Mouse (Mus musculus) liver, adult (tissue): ENCODE results near the gene Rmnd5a.

Source experiments
- GATA4 ChIP-seq: IDR thresholded peaks from 2 replicates; pipeline ENCODE4 v1.6.1; 2014; ENCODE audit warnings: mild to moderate bottlenecking, low read length; ENCODE audit not compliant: insufficient replicate concordance

Rmnd5a gene

DNA sequence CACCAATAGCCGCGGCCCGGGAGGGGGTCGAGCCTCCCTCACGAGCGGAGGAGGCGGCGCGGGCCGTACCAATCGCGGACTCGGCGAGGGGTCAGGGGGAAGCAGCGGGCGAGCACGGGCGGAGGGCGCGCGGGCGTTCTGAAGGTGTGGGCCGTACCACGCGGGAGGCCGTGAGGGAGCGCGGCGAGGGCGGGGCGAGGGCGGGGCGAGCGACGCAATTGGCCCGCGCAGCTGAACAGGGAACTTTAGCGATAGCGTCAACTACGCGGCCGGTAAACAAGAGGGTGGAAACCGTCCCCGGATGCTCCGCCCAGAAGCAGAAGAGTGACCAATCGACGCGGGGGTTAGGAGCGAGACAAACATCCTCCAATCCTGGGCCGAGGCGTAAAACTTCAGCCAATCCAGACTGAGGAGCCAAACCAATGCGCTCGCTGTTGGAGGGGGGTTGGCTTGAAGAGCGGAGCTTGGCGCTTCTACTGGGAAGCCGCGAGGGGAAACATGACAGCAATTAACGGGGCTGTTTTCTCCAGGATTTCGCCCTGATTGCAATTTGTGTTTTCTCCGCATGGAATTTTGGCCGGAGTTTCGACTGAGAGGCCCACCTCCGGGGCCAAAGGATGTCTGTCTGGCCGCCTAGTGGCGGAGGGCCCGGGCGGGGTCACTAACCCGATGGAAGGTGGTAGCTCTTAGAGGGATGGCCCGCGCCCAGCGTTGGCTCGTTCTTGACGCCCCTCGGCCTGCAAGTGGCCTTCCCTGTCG lies at the start of gene Rmnd5a:
Gene Rmnd5a, minus strand, starts transcription at position 146 of the 759 bp plus-strand sequence.
- TF ChIP-seq GATA4: peak; percentile 42; the same call in 1 of the 2 replicates

DNA sequence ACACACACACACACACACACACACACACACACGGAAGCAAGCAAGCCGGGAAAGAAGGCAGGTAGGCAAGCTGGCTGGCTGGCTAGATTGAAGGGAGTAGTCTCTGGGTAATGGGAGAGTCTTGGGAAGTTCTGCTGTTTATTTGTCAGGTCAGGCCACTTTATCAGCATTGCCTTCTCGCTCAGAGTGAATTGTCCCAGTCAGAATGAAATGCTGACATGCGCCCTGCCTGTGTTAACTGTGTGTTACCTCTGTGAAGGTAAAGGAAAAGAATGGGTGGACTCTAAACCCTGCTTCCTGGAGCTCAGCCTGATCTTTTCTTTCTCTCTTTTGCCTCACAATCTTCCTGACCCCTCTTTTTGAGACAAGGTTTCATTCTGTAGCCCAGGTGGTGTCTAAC lies 47.5 kb upstream of the Rmnd5a start:
- no peak for TF ChIP-seq GATA4

DNA sequence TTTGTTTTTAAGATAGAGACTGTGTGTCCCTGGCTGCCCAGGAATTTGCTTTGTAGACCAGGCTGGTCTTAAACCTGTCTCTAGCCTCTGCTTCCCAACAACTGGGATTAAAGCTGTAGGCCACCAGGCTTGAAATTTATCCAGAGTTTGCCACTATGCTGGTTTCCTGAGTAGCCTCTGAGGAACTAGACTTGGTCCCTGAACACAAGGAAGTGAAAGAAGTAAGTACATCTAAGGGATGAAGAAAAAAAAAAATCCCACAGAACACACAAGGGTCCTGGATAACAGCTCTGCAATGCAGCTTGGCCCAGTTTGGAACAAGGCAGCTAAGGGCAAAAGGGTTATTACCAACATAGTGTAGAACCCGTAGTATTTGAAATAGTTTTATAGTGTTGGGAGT lies 46.4 kb upstream of the Rmnd5a start:
- TF ChIP-seq GATA4: no peak

DNA sequence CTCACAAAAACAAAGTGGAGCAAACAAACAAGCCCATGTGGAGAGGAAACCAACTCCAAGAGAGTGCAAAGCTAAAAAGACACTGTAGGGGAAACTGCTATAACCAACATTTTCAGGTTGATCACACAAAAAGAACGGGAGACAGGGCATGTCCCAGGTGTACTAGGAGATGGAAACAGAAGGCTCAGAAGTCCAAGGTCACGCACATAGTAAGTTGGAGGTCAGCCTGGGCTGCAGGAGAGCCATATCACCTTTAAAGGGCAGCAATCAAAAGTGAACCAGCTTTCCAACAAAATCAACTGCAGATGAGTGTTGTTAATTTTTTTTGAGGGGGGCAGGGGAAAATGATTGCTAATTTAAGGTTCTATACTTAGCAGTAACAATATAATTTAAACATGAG lies 45.8 kb upstream of the Rmnd5a start:
- TF ChIP-seq GATA4: no peak

DNA sequence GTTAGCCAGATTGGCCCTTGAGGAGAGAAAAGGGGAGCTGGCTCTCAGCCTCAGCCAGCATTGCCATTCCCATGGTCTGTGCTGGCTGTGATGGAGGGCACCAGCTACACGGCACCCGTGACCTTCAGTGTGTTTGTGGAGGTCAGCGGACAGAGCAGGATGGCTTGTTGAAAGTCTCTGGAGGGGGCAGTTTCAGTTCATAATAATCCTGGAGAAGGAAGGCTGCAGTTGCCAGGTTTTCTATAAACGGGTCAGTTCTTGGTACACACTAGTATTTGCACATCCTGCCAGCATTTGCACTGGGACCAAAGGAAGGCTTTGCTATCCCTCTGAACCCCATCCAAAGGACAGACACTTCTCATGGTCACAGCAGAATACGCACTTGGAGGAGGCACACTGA lies 44.8 kb upstream of the Rmnd5a start:
- no peak for TF ChIP-seq GATA4

DNA sequence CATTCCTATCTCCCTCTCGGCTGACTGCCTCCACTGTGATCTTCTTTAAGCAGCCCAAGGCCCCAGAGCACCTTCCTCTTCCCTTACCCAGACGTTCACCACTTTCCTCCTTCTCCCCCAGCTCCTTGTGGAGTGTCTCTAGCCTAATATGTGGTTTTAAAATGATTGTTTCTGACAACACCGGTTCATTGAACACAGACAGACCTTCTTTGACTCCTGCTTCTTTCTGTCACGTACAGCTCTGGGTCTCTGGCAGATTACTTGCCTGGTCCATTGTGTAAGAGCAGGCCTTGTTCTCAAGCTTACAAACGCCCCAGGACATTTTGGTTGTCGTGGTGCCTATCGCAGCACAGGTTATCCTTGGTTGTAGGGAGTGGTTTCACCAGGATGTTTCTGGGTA lies 40.7 kb upstream of the Rmnd5a start:
- TF ChIP-seq GATA4: no peak

DNA sequence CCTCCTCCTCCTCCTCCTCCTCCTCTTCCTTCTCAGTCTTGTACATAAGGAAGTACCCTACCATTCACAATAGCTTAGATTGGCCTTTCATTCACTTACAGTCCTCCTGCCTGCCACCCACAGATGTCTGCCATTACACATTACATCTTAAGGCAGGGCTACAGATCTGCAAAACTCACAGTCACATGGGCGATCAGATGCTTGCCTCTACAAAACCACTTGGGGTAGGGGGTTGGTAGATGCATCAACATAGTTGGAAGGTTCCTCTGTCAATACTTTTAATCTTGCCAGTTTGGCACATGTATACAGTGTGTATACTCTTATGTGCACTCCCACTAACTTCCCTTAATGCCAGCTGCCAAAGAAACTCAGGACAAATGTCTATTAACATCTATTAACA lies 39.7 kb upstream of the Rmnd5a start:
- TF ChIP-seq GATA4: no peak

DNA sequence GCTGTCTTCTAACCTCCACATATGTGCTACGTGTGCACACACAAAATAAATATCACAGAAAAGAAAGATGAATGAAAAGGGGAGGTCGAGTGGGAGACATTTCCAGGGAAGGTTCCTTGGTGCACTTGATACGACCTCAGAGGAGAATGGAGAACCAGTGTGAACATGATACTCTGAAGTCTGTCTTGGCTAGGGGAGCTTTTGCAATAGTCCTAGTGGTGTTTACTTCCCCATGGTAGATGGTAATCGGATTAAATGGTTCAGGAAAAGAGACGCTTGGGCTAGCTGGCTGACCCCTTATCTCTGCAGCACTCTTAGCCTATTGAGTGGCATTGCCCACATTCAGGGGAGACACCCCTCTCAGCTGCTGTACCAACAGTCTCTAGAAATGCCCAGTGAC lies 36.3 kb upstream of the Rmnd5a start:
- TF ChIP-seq GATA4: no peak

DNA sequence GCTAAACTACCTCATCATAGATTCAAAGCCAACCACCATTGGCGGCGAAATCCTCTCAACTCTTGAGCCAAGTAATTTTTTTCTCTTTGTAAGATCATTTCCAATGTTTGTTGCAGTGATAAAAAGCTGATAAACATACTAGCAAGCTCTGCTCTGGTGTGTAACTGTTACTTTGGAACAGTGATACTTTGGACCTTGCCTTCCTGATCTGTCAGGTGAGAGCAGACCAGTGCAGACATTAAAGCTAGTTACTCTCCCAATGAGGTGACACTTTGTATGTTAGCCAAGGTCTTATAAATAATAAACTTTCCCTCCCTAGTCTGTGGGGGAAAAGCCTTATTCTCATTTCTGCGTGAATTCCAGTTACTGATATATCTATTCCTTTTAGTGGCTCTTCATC lies 35.2 kb upstream of the Rmnd5a start:
- peak; percentile 53; the same call in 1 of the 2 replicates for TF ChIP-seq GATA4

DNA sequence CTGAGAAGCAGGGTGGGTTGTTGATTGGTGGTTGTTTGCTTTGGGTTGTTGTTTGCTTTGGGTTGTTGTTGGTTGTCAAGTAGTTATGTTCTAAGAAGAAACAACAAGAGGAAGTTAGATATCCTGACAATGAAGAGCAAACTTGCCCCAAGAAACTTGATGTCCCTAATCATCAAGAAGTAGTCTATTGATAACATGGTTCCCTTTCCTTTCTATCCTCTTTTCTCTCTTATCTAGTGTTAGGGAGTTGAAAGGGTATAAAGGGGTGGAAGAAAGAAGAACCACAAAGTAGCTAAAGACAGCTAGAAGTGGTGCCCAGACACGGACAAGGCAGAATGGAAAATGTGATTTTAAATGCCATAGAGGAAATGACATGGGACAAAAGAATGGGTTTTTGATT lies 32.3 kb upstream of the Rmnd5a start:
- TF ChIP-seq GATA4: no peak

DNA sequence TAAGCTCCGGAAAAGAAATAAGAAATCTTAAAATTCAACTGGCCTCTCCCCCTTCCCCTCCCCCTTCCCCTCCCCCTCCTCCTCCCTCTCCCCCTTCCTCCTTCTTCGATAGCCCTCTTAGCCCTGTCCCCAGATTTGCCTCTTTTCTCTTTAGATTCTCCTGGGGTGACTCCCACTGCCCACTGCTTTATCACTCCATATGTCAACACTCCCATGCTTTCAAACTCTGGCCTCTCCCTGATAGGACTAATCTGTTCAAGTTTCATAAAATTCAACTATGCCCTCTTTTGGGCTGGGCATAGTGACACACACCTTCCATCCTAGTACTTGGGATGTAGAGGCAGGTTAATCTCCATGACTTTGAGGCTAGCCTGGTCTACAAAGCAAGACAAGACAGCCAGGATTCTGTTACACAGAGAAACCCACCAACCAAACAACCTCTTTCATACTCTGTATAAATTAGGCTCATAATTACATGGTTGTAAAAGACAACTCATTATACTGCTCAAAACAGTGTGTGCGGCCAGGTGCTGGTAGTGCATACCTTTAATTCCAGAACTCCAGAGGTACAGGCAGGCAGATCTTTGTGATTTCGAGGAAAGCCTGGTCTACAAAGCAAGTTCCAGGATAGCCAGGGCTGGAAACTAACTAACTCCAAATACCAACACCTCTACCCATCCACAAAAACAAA lies 31.5 kb upstream of the Rmnd5a start:
- TF ChIP-seq GATA4: no peak

DNA sequence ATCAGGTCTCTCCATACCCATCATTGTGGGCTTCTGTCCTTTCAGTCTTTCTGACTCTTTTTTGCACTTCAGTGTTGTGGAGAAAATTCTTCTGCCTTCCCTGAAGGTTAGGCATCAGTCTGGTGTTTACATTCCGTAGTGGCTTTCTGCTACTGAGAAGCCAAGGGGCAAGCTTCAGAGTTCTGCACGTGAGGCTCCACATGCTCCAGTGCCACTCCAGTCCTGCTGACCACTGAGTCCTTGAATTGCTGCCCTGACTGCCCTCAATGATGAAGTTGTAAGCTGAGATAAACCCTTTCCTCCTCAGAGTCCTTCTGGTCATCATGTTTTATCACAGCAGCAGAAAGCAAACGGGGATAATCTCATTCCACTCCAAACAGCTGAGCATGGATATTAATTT lies 28.9 kb upstream of the Rmnd5a start:
- TF ChIP-seq GATA4: no peak

DNA sequence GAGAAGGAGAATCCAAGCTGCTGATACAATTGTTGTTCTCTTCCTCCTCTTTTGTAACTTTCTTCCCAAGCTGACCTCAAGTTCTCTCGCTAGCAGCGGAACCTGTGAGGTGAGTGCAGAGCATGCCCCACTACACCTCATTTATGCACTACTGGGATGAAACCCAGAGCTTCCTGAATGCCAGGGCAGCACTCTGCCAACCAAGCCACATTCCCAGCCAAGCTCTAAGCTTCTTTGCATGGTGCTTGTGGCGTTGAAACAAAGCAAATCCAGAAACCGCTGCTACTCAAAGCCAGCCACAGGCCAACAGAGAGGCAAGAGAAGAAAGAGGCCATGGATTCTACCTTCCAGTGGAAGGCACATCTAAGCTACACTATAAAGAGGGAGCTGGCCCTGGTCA lies 27.3 kb upstream of the Rmnd5a start:
- no peak for TF ChIP-seq GATA4

DNA sequence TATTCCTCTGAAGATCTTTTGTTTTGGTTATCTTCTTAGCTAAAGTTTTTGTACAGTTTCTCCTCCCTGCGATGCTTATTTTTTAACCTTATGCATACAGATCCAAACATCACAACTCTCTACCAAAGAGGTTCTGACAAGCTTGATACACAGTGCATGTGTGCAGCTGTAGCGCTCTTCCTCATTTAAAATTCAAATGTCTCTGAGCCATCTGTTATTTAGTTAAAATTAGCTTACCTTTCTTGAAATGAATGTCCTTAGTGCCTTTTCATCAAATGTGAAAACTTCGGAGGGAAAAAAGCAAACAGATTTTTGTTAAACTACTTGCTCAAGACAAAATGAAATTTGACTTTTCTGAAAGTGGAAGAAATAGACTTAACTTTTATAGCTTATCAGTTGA lies 24.7 kb upstream of the Rmnd5a start:
- no peak for TF ChIP-seq GATA4

DNA sequence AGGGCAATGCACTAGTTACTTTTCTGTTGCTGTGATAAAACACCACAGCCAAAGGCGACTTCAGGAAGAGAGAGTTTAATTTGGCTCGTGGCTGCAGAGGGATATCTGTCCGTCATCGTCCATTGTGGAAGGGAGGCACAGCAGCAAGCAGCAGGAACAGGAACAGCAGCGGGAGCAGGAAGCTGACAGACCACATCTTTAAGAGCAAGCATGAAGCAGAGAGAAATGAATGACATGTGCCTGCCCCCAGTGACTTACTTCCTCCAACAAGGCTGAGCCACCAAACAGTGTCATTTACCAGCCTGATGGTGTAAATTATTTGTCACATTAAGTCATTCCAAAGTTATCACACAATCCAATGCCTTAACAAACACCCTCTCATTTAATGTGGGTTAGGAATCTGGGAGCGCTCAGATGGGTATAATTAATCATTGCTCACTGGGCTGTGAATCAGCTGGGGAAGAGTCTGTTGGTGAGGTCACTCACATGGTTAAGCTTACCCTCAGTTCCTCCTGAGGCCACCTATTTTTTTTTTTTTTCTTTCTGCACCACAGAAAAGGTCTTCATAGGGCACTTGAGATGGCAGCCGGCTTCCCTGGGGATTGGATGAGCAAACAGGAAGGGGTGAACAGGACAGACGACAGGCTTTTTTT lies 17.6 kb upstream of the Rmnd5a start:
- no peak for TF ChIP-seq GATA4

DNA sequence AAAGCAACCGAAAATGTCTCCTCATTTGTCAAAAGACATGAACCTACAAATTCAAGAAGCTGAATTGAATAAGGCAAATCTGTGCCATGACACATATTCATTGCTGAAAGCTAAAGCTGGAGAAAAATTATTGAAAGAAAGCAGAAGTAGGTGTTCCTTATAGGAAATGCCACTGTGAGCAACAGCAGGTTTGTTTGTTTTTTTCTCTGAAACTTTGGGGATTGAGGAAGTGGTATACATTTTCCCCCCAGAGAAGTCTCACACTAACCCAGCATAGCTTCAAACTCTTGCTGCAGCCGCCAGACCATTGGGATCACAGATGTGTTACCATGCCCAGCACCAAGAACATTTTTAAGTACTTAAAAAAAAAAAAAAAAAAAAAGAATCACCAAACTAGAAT lies 12.4 kb upstream of the Rmnd5a start:
- no peak for TF ChIP-seq GATA4

DNA sequence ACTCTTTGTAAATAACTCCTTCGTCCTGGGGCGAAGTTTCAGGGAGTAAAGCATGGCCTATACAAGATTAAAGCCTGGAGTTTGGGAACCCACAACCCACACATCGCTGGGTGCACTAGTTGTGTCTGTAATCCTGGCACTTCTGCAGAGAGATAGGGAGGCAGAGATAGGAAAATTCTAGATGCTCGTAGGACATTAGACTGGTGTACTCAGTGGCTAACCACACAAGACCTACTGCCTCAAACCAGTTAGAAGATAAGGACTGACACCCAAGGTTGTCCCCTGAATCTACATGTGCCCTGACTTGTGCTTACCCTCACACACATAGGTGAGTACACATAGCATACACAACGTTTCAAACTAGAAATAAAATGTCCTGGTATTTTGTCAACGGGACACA lies 5.1 kb upstream of the Rmnd5a start:
- no peak for TF ChIP-seq GATA4

DNA sequence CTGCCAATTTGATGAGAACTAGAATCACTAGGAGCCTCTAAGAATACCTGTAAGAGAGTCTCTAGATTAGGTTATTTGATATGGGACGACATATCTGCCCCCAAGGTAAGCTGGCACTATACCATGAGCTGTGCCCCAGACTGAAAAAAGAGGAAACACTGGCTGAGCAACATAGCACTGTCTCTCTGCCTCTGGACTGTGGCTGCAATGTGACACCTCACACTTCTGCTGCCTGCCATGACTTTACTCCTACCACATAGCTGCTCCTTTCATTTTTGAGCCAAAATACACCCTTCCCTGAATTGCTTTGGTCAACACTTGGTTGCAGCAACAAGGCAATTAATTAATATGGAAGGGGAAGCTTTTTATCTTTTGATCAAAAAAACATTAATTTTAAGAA lies 4.3 kb upstream of the Rmnd5a start:
- TF ChIP-seq GATA4: no peak
